Mouse (Mus musculus) frontal cortex, postnatal 25 days (tissue): ENCODE results near the gene Fbxo39.
"Not testable (repeated sequence)": the region's sequence is repeated elsewhere in the genome, so short reads cannot be mapped to it uniquely, and the experiment has no call there.

Experiments
- DNase-seq, 2 experiments: peaks; one replicate each; pipeline ENCODE4 v3.0.0; 2022; ENCODE audit warnings: low spot score in 2 of 2

Gene Fbxo39

DNA sequence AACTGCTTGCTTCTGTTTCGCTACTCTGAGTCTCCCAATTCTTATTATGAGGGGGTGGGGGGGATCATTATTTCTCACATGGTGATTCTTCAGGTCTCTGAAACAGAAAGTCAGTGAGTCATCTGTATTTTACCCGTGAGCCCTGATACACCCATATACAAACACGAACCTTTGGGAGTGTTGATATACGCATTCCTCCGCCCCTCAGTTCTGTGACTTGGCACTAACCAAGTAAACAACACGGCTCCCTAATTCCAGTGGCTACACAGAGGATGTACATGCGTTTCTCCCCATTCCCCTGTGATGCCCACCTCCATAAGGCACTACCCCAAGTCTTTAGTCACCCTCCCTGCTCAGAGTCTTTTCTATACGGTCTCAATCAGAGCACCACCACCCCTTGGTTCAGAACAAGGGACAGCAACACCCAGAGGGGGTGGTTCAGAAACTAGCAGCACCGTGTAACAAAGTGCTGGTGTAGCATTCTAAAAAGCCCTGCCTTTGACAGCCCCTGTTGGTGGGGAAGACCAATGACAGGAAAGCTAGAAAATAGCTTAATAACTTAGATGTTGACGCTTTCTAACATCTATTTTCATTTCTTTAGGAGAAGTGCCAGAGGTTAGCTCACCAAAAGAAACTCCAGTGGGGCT is 2.8 kb upstream of the Fbxo39 start:
- no peak for DNase-seq

DNA sequence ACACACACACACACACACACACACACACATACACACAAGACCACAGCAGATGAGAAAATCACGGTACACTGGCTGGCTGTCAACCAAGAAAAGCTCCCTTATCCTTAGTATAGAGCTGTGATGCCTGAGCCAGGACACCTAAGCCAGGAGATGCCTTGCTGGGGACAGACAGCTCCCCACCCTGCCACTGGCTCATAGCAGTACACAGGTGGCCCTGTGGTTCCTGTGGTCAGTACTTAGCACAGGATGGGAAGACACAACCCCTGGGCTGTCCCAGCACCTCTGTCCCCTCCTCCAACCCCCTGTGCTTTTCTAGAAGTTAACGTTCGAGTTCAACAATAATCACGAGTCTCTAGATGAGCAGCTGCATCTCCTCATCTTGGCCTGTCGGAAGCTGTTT is 3.8 kb downstream of the Fbxo39 start:
- DNase-seq, result no peak

GRCm38 (mm10) chr11:72324431-72324830 is 10.2 kb downstream of the Fbxo39 start:
- no peak for DNase-seq

DNA sequence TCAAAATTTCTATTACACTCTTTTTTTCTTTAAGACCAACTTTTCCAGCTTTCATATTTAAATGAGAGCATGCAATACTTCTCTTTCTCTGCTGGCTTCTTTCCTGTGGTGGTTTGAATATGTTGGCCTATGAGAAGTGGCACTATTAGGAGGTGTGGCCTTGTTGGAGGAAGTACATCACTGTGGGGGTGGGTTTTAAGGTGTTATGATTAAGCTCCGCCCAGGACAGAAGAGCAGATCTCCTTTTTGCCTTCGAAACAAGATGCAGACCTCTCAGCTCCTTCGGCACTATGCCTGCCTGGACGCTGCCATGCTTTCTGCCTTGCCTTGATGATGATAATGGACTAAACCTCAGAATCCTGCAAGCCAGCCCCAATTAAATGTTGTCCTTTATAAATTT is 11.5 kb downstream of the Fbxo39 start:
- no peak for DNase-seq

- no peak for DNase-seq
These were observed 18.9 kb downstream of the Fbxo39 start for GRCm38 (mm10) chr11:72332951-72333667.

- no peak for DNase-seq
These were observed 20.4 kb downstream of the Fbxo39 start for GRCm38 (mm10) chr11:72334653-72335052.

- DNase-seq, result no peak
These were observed 22.5 kb downstream of the Fbxo39 start for GRCm38 (mm10) chr11:72336726-72337125.

- no peak for DNase-seq
These were observed 24.2 kb downstream of the Fbxo39 start for GRCm38 (mm10) chr11:72338437-72338871.

- no peak for DNase-seq
These were observed 25.5 kb downstream of the Fbxo39 start for GRCm38 (mm10) chr11:72339716-72340115.

DNA sequence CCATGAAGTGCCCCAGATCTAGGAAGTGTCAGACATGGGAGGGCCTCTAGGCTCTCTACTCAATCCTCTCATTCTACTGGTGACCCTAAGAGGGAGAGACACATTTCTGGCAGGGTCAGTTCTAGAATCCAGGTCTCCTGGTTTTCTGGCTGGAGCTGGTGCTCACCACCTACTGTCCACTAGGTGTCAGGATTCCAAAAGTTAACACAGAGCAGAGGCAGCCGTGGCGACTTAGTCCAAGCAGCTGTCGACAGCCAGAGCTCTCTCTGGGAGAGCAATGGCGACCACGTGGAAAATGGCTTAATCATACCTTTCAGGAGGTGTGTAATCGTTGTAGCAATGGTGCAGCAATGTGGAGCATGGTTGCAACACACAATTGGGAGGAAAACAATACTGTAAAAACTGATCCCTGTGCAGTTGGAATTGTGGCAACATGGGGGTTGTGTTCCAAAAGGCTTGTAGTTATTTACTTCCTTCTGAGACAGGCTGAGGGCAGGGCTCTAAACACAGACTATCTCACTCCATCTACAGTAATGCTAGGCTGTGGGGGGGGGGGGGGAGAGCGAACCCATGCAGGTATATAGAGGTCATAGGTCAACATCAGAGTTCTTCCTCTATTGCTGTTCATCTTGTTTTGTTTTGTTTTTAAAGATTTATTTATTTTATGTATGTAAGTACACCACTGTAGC is 28.4 kb downstream of the Fbxo39 start:
- peak; percentile 40 to 47 for DNase-seq

GRCm38 (mm10) chr11:72343238-72343625 is 29.0 kb downstream of the Fbxo39 start:
- not testable (repeated sequence) for DNase-seq

- DNase-seq, result peak in 1 of 2 experiments; percentile 39
These were observed 29.7 kb downstream of the Fbxo39 start for GRCm38 (mm10) chr11:72343904-72344303.

- DNase-seq, result no peak
These were observed 30.2 kb downstream of the Fbxo39 start for GRCm38 (mm10) chr11:72344486-72344885.

DNA sequence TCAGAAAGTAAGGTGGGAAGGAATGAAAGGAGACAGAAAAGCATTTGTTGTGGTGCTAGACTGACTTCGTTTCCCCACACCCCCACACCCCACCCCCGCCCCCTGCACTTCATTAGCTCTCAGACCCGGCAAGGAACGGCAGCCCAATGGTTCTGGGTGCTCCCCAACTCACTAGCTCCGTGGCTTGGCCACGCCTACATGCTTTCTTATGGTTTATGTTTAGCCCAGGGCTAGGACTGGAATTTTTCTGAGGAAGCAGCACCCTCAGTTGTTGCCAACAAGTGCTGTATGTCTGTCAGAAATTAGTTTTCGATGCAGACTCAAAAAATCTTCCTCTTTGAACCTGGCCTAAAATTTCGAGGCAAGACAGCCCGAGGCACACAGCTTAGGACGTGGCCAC is 34.3 kb downstream of the Fbxo39 start:
- DNase-seq, result no peak

- DNase-seq, result no peak
These were observed 34.8 kb downstream of the Fbxo39 start for GRCm38 (mm10) chr11:72349016-72349415.

DNA sequence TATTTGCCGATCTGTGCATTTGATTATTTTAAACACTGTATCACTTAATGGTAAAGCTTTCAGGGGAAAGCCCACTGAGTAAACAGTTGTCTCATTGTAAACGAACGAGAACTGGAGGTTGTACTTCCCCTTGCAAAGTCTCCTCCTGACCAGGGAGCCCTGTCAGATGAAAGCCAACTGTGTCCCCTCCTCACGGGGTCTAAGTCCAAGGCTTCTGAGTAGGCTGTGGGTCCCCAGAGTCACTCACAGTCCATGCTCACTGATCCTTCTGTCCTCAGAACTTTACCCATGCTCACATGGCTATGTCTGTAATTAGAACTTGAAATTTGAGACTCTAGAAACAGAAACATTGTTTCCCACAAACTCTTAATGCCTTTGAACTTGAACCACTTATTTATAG is 35.4 kb downstream of the Fbxo39 start:
- no peak for DNase-seq

DNA sequence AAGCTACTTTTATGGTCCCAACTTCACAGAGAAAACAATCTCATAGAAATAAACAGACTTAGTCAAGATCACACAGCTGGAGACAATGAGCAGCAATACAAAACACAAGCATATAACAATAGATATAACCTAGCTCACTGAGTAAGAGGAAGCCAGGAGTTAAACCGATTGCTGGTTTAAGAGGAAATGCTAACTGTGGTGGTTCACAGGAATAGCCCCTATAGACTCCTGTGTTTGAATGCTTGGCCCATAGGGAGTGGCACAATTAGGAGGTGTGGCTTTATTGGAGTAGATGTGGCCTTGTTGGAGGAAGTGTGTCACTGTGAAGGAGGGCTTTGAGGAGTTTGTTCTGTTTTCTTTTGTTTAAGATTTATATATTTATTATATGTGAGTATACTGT is 38.0 kb downstream of the Fbxo39 start:
- DNase-seq, result no peak

DNA sequence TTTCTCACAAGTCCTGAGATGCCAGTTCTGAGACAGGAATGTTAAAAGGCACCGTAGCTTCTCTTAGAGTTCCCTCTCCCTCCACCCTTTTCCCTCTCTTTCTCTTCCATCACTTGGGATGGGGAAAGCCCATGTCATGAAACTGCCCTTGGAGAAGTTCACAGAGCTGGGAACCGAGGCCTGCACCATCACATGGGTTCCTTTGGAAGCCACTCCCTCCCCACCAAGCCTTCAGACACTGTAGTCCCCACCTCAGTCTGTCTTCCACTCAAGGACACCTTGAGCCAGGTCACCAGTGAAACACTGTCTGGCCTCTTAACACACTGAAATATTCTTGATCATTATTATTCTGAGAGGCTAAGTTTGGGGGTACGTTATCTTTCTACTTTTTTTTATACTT is 38.9 kb downstream of the Fbxo39 start:
- DNase-seq, result no peak

DNA sequence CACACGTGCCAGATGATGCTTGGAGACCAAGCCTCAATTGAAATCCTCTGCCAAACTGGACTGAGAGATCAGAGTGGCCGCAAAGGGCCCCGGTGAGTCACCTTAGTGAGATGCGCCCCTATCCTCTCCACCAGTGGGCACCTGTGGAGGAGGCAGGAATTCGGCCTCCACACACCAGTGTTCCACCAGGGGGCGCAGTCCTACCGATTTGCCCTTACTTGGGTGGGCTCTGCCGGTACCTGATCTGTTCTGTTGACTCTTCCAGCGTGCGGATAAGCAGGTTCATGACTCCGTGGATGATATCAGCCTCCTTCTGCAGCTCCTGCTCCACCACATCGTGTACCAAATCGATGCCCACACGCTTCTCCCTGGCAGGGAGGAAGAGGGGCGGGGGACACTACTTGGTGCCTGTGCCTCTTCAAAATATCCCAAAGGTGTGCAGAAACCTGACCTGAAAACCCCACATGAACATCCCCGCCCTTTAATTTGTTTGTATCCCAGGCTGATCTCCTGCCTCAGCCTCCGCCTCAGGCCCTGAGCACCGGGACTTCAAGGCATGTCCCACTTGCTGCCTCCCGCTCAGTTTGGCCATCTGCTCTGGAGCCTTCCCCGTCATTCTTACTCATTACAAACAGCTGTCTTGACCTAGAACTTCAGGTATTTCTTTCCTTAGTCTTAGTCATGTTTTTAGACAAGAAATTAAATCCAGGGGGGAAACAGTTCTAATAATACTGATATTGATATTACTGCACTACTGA is 40.9 kb downstream of the Fbxo39 start:
- peak; percentile 43 to 49 for DNase-seq

GRCm38 (mm10) chr11:72361385-72362346 is 47.4 kb downstream of the Fbxo39 start:
- DNase-seq, result peak; percentile 58 to 62

DNA sequence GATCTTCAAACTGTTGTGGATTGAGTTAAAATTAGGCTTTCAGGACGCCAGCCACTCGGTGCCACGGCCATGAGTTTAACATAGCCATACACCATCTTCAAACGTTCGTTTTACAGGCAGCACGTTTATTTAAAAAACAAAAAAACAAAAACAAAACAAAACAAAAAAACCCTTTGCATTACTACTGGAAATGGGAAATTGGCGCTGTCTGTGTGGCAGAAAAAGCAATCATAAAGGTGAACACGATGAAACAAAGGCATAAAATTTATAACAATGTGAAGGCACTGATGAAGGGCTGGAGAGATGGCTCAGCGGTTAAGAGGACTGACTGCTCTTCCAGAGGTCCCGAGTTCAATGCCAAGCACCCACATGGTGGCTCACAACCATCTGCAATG is 48.1 kb downstream of the Fbxo39 start, which contains the start of gene Tekt1:
Tekt1 (minus strand) TSS at position 96 of the 395 bp plus-strand sequence.
- no peak for DNase-seq
